Mouse (Mus musculus): ENCODE measurements around the gene Shank2. TPM values are rescaled to one million over a fixed set of nuclear protein-coding genes. Genes with fewer than 3 reads are reported as not detected.

Shank2 gene
- polyA plus RNA-seq, 3 experiments from 2014 or later: not detected

DNA sequence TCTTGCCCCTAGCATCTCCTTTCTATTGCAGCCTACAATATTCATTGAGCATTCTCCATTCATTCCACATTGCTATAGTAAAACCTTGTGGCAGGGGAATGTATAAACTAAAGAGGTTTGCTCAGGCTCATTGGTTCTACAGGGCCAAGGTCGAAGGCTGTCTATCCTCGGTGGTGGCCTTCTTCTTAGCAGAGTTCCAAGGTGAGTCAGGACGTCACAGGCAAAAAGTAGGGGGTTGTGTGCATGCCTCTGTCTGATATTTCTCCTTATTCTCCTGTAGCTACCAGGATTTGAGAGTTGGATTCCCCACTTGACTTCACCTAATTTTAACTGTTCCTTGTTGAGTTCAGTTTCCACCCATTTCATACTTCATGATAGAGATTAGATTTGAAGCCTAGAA is 29.9 kb downstream of the Shank2 start:
- no peak for ATAC-seq

DNA sequence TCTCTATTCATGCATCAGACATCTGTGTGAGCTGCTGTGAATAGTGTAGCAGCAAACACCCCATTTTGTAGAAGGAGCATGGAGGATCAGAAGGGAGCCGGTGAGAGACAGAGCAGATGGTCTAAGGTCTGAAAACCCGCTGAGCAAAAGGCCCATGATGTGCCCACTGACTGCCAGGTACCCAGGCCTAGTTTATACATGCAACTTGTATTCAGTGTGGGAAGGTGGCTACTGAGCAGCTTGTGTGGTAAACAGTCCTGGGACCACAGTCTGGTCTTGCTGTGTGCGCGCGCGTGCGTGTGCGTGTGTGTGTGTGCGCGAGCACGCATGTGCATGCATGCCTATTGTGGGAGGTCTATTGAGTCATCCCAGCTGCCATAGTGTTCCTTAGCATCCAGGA is 35.8 kb downstream of the Shank2 start:
- no peak for ATAC-seq

DNA sequence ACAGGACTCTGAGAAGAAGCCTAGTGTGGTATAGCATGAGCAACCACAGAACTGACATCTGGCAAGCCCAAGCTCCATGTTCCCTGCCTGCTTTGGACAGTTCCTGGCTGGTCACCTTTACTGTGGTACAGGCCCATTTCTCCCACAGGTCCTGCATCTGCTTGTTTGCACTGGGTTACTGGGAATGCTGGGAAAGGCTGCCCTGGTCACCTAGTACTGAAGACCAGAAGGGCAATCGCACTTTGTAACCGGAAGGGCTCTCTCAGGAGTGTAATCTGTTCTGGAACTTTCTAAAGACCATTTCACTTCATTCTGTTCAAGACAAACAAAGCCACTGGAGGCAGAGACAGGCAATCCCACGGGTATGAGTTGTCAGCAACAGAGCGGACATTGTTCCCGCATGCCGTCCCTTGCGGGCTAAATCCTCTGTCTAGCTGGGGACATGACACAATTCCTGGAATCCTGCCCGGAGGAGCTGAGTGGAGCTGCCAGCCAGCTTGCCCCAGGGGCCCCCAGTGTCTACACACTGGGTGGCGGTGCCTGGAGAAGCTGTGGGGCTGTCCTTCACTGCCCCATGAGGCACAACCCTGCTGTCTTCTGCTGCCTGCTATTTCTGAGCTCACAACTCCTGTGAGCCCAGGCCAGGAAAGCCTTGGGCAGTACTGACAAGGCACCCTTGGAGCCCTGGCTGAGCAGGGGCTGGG is 36.4 kb downstream of the Shank2 start:
- no peak for ATAC-seq

DNA sequence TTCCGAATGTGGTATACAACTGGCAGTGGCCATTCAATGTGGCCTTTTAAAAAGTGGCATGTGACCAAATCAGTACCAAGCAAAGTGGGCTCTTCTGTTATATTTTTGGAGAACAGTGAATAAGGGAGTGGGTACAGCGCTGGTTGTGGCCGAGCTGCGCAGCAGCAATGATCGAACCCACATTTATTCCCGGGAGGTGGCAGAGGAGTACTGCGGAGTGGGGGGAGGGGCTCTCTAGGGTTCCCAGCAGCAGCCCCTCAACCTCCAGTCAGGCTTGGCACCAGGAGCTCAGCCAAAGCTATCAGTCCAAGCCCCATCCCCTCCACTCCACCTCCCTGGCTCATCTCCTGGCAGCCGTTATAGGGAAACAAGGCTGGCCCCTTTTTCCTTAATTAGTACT is 37.0 kb downstream of the Shank2 start:
- ATAC-seq: no peak

DNA sequence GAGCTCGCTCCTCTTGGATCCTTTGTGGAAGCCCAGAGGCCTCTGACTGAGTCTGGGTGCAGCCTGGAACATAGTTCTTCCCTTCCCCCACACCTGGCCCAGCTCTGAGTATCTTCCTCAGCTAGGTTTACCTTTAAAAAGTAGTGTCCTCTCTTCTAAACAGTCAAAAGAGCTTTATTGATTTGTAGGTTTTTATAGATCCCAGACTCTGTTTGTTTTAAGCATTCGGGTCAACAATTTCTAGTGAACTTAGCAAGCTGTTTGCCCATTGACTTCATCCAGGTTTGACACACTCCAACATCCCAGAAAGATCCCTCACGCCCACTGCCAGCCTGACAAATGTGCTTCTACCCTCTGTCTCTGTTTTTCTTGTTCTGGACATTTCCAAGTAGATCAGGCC is 38.6 kb downstream of the Shank2 start:
- ATAC-seq: no peak

DNA sequence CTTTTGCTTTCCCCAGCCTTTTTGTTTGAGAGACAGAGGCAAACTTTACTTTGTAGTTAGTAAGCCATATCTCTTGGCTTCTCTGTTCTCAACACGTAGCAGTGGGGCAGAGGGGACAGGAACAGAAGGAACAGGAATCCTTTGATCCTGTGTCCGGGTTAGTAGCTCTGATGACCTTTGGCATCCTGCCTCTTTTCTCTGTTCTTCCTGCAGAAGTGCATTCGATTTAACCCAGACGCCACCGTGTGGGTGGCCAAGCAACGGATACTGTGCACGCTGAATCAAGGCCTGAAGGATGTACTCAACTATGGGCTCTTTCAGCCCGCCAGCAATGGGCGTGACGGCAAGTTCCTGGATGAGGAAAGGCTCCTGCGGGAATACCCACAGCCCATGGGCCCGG is 50.3 kb downstream of the Shank2 start:
- ATAC-seq: no peak

DNA sequence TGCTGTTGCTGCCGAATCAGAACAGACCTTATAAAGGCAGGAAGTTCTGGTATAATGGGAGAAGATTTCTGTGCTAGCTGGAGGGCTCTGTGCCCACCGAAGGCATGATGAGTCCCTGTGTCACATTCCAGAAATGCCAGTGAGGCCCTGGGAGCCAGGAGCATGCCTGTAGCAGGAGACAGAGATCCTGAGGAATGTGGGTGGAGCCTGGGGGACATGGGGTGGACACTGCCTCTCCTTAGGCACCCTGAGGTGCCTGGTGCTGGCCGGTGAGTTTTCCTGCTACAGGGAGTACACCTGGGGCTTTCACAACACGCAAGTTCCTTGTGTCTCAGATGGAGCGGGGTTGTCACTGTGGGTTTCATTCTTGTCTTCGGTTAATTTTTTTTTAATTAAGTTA is 53.5 kb downstream of the Shank2 start:
- ATAC-seq: no peak

DNA sequence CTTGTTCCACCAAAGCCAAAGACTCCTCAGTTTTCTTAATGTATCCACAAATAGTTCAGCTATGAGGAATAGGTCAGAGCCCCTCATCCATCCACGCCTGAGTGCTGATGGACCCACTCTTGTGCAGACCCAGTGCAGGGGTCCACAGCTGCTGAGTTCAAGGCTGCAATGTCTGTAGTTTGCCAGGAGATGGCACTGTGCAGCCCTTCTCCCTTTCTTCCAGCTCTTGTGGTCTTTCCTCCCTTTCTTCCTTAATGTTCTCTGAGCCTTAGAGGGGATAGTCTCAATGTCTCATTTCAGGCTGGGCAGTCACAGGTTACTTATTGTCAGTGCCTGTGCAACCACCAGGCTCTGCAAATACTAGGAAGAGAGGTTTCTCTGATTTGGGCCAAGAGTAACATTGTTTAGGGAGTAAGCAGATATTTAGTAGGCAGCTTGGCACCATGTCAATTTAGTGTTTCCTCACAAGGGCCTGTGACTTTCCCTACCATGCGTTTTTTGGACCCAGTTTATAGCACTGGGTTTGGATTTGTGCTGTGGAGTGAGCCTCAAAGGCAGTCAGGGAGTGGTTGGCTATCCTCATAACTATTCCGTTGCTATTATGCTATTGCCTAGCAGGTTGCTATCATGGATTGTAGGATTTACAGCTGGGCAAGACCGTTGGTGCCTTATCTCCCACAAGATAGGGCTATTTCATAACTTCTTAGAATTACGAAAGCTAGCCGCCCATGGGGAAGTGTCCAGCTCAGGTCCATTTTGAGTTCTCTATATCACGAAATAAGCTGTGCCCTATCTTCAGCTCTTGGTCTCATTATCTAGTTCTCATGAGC is 54.2 kb downstream of the Shank2 start:
- ATAC-seq: no peak

DNA sequence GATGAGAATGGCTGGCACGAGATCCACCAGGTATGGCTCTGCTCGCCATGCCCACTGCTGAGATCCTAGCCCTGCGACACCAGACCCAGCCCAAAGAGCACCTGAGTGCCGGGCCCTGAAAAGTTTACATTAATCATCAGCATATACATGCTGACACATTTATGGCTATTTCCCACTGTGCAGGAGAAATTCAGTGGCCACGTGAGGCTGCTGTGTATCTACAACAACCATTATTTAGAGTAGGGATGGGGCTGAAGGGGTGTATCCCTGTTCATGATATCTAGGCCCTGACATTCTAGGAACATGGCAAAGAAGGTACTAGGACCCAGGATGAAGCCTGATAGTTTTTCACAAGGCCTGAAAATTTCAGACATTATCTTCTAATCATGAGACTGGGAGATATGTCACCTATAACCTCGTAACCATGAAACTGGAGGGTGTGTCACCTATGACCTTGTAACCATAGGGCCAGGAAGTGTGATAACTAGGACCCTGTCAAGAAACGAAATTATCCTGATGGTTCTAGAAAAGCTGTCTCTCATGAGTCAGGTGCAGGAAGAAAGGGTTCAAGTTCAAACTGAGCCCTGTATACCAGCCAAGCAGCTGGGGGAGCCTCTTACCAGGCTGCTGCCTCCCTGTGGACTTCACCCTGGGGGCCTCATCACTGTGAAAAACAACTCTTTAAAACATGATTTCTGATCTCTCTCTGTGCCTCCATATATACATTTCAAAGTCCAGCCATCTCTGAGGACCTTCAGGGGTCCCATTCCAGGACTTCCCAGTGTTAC is 68.6 kb downstream of the Shank2 start:
- ATAC-seq: no peak

DNA sequence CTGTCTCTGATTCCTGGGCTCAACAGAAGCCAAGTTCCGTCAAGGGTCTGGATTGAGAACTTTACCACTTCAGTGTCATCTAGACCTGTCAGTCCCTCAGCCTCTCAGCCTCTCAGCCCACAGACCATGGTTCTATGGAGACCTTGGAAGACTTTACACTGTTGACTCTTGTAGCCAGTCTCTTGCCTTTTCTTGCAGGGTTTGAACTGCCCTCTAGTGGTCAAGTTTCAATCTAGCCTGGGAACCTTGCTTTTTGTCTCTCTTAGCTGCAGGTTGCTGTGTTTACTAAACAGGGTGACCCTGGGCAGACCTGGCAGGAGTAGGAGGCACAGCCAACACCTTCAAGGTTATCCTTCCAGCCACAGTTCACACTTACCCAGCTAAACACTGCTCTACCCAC is 70.5 kb downstream of the Shank2 start:
- no peak for ATAC-seq

DNA sequence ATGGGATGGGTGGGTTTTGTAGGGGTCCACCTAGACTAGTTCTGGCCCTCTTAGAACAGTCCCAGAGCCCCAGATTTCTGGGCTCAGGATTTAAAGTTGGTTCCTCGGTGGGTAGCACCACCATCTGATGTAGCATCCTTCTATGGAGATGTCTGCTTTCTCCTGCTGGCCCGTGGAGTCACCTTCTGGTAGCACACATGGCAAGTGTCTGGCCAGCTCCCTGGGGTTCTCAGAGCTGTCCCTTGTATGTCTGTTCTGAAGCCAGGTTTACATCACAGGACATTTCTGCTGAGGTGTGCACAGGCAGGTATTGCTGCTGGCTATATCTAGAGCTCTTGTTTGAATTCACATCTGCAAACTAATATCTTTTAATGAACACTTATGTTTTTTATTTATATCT is 71.1 kb downstream of the Shank2 start:
- ATAC-seq: no peak

DNA sequence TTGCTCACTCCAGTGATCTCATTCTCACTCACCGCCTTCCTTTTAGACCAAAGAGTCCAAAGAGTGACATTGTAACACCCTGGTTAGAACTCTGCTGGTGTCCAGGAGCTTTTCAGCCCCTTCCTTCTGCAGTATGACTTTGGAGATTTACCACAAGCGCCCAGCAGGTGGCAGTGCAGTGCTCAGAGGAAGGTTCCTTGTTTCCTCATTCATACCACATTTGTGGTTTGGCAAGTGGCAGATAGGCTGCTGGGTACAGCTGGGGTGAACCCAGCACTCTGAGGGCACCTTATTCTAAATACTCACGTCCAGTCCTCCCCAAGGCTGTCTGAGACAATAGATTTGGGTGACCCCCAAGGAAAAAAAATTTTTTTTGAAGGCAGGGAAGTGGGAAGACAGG is 73.0 kb downstream of the Shank2 start:
- ATAC-seq: no peak

DNA sequence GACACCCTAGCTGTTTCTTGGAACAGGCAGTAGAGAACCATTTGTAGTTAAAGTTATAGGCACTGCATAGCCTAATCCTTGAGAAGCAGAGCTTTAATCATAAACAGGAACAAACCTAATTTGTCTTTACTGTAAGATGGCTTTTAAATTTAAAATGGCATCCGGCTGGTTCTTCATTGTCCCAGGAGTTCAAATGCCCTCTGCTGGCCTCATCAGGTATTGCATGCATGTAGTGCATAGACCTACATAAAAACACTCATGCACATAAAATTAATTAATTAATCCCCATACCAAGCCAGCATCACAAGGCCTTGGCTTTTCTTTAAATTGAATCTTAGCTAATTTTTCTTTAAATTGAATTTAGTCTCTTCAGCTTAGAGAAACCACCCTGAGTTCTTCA is 76.9 kb downstream of the Shank2 start:
- ATAC-seq: no peak

DNA sequence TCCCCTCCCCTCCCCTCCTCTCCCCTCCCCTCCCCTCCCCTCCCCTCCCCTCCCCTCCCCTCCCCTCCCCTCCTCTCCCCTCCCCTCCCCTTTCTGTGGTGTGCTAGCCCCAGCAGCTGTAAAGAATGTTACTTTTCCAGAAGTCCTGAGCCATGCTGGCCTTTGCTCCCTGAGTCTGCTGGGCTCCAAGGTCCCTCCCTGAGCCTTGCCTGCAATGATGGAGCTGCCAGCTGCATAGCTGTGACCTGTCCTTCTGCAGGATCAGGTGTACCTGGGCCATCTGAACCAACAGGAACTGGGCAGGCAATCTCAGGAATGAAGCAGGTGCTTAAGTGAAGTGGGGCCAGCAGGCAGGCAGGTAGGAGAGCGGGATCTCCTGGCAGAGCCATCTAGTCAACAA is 78.1 kb downstream of the Shank2 start:
- no peak for ATAC-seq

DNA sequence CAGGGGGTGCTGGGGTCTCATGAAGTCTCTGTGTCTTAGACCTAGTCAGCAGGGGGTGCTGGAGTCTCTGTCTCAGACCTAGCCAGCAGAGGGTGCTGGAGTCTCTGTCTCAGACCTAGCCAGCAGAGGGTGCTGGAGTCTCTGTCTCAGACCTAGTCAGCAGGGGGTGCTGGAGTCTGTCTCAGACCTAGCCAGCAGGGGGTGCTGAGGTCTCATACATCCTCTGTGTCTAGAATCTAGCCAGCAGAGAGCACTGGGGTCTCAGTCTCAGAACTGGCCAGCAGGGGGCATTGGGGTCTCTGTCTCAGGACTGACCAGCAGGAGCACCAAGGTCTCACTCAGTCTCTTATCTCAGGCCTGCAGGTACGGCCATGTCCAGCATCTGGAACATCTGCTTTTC is 79.7 kb downstream of the Shank2 start:
- ATAC-seq: no peak

DNA sequence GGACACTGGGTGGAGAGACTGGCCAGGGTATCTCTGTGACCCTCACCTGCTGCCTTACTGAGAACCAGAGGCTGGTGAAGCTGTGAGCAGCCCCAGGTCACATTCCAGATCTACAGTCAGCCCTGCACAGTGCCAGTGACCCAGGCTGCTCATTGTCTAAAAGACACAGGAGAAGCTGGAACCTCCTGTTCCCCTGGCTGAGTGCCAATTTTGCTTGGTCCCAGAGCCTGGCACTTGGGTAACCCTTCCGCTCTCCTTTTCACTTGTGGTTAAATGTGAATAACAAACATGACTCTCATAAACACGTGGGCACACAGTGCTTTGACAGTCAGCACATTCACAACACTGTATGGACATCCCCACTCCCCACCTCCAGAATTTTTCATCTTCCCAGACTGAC is 80.2 kb downstream of the Shank2 start:
- no peak for ATAC-seq

DNA sequence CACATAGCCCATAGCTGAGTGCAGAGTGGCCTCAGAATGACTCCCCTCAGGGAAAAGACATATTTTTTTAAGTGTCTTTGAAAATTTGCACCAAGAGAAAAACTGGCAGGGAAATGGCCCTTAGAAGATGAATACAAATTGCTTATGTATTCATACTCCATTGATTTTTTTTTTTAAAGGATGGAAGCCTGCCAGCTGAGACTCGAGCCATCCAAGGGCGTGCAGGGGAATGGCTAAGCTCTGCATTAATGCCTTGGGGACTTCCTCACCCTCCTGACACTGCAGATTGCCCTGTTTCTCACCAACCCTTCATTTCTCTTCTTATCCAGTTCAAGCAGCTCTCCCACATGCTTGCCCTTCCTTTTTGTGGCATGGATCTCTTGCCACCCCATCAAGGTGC is 85.5 kb downstream of the Shank2 start:
- ATAC-seq: no peak

DNA sequence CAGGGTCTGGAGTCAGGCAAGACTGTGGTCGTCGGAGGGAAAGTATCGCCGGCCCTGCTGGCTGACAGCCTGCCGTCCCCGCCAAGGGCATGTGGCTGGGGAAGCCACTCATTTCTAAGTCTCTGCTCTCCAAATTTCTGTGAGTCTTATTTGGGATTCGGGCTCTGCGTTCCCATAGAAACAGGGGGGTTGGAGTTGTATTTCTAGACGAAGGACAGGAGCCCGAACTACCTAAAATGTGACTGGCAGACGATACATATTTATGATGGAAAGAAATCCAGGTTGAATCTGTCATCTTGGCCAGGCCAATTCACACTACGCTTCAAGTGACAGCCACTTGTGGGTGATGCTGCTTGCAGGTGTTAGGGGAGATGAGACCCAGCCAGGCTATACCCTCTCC is 92.4 kb downstream of the Shank2 start:
- ATAC-seq: no peak

DNA sequence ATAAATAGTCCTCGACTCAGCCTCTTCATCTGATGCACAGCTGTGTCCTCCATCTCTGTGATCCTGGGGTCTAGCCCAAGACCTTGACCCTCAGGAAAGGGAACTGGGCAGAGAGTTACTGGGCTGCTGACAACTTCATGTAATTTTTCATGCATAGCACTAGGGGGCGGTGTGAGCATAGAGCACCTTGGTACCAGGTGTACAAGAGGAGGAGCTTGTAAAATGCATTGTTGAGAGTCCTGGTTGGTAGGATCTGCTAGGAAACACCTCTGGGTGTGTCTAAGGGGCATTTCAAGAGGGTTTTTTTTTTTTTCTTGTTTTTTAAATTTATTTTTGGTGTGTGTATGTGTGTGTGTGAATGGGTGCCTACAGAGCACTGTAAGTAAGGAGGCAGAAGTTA is 95.6 kb downstream of the Shank2 start:
- no peak for ATAC-seq

DNA sequence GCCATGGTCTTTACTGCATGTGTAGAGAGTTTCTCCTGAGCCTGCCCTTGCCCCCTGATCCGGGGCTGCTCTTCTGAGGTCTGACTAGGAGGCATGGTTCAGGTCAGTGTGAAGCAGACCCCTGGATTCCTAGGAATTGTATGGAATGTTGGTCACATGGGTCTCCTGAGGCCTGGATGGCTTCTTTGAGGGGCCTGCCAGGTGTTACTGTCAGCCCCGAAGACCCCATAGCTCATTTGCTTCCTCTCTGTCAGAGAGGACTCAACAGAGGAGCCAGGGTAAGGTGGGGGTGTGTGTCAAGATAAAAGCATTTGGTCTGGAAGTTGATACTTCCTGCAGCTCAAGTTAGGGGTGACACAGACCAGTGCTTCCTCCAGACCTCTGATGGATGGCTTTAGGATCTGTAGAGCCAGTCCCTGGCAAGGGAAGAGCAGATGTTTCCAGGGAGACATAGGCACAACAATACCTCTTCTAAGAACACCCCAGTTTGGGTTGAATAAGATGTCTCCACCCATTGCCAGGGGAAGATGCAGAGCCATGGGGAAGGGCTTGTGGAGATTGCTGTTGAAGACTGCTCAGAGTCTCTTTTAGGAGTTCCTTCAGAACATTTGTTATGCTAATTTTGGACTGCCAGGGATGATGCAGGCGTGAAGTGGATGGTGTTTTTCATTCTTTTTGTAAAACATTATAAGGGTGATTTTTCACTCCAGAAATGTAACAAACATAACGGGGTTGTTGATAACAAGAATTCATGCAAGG is 100.7 kb downstream of the Shank2 start:
- no peak for ATAC-seq

DNA sequence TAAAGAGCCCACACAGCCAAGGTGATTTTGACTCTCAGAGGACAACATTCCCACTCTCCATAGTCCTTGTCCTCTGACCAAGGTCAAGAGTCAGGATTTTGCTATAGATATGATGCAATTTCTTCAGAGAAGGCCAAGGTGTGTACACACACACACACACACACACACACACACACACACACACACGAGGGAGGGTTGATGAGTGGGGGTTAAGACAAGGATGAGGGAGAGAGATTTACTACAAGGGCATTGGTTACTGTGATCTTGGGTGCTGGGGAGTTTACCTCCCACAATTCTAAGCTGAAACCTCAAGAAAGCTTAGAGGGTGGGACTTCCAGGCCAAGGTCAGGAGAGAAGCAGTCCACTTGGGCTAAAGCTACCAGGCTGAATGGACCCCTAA is 104.2 kb downstream of the Shank2 start:
- ATAC-seq: no peak

DNA sequence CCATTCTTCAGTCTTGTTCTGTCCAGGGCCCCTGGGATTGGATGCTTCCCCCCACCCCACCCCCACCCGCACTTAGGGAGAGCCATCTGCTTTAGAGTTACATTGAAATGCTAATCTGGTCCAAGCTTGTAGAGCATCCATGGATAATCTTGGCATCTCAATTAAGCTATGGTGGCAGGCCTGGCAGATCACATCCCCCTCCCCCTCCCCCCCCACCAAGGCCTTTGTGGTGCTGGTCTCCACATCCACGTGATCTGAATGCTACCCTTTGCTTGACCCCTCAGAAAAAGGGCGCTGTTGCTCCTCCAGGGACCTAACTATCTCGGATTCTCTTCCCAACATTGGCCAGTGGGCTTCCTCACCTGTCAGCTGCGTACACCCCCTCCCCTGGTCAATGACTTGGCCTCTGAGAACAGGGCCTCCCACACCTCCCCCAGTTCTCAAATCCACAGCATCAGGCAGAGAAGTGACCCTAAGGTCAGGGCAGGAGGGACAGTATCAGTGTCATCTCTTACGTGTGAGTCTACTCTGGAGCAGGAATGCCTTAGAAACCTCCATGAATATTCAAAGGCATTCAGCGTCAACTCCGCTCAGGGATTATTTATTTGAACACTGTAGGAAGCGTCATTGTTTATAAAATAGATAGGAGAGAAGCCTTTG is 104.8 kb downstream of the Shank2 start:
- ATAC-seq: no peak

All from inflammation-experienced regulatory T-cells, adult 6 months (primary cell).